Mouse (Mus musculus) cerebellum, adult 2 months (tissue): ENCODE data around the gene Farsa. TPM values are rescaled to one million over a fixed set of nuclear protein-coding genes. Genes with fewer than 3 reads are reported as not detected.

ENCODE experiments used
- DNase-seq, 2 experiments: peaks; one replicate each; pipeline ENCODE4 v3.0.0; 2021
- H3K27ac ChIP-seq: fragments of 200-500 bp; 2 replicates; pipeline ENCODE4 v1.5.1; 2012; ENCODE audit warnings: low read length, control low read depth, inconsistent platforms; ENCODE audit not compliant: insufficient read depth
- H3K27me3 ChIP-seq: fragments of 200-500 bp; 2 replicates; pipeline ENCODE4 v1.6.1; 2012; ENCODE audit warnings: inconsistent platforms, mild to moderate bottlenecking, low read length, moderate library complexity; ENCODE audit not compliant: control insufficient read depth, insufficient read depth
- H3K4me1 ChIP-seq: fragments of 200-500 bp; 2 replicates; pipeline ENCODE4 v1.6.1; 2011; ENCODE audit warnings: low read length; ENCODE audit not compliant: control insufficient read depth, insufficient read depth
- H3K4me3 ChIP-seq: fragments of 200-500 bp; replicated peaks from 2 replicates; pipeline ENCODE3; 2011; ENCODE audit warnings: mild to moderate bottlenecking, low read depth, low read length, control low read depth; ENCODE audit not compliant: insufficient read depth
- CTCF ChIP-seq: fragments of 200-500 bp; IDR thresholded peaks from 2 replicates; pipeline ENCODE4 v1.5.1; 2011; ENCODE audit warnings: low read depth, mild to moderate bottlenecking, control low read depth, low read length, moderate library complexity, borderline replicate concordance; ENCODE audit not compliant: insufficient read depth
- POLR2A ChIP-seq: fragments of 200-500 bp; IDR thresholded peaks from 2 replicates; pipeline ENCODE4 v1.6.1; 2011; ENCODE audit warnings: low read length, control low read depth, borderline replicate concordance; ENCODE audit not compliant: insufficient read depth
- WGBS: fragments of 180-500 bp; shearing (Covaris S2); methylation state at CpG from one replicate; pipeline ENCODE4 v1.1.7; 2018; 5-methylcytosine and 5-hydroxymethylcytosine counted together
- polyA plus RNA-seq: library from polyadenylated mRNA; depleted of rRNA; stranded (reverse); fragments of >200 nt; gene quantifications from 2 replicates; pipeline ENCODE4 v1.2.3, GENCODE M21; 2012

Farsa gene
- polyA plus RNA-seq, 1 experiment: 72.0 TPM

- TF ChIP-seq POLR2A (no peak), CTCF (no peak)
- H3K4me1 ChIP-seq: peaks cover 9% of the 10 kb centered on the region; the same call in 1 of the 2 replicates
- WGBS: under 1% methylated on average over 30 of the region's 30 CpGs
- peak in 1 of 2 experiments; percentile 57 for DNase-seq
- no peaks in the 10 kb centered on the region for H3K27me3 ChIP-seq
- peak overlapping the region; percentile 79 for H3K27ac ChIP-seq
- H3K4me3 ChIP-seq: peak overlapping the region; percentile 82
These were observed 10.6 kb upstream of the Farsa start for GRCm38 (mm10) chr8:84846094-84846721.

GRCm38 (mm10) chr8:84846722-84847572, 9.8 kb upstream of the Farsa start, which contains the start of gene Calr:
Gene Calr, minus strand, starts transcription at chr8:84846934.
- WGBS: under 1% methylated on average over 55 of the region's 55 CpGs
- TF ChIP-seq CTCF (no peak), POLR2A (peak; percentile 99)

GRCm38 (mm10) chr8:84847684-84848435, 8.9 kb upstream of the Farsa start:
- no peak for TF ChIP-seq POLR2A
- TF ChIP-seq CTCF: no peak
- H3K4me1 ChIP-seq: peaks cover 9% of the 10 kb centered on the region; the same call in 1 of the 2 replicates
- 43% methylated on average over 6 of the region's 6 CpGs for WGBS

More at GRCm38 (mm10) chr8:84846722-84847572, 9.8 kb upstream of the Farsa start, which contains the start of gene Calr:
- peak; percentile 99 to 100 for DNase-seq
- Histone ChIP-seq H3K27ac (peak within 1 kb of the TSS; percentile 79), H3K4me1 (peaks cover 9% of the 10 kb centered on the region; the same call in 1 of the 2 replicates), H3K4me3 (peak within 1 kb of the TSS; percentile 82), H3K27me3 (no peaks in the 10 kb centered on the region)

GRCm38 (mm10) chr8:84856434-84856833, 355 bp upstream of the Farsa start:
- Histone ChIP-seq H3K4me1 (peaks cover 9% of the 10 kb centered on the region; the same call in 1 of the 2 replicates), H3K4me3 (no peak overlapping the region), H3K27ac (no peak overlapping the region), H3K27me3 (no peaks in the 10 kb centered on the region)
- 85% methylated on average over 3 of the region's 3 CpGs for WGBS
- TF ChIP-seq POLR2A (no peak), CTCF (no peak)
- no peak for DNase-seq

More at GRCm38 (mm10) chr8:84847684-84848435, 8.9 kb upstream of the Farsa start:
- H3K4me3 ChIP-seq: no peak overlapping the region
- H3K27me3 ChIP-seq: no peaks in the 10 kb centered on the region
- DNase-seq: peak; percentile 36 to 39
- peak overlapping the region; percentile 62; the same call in 1 of the 2 replicates for H3K27ac ChIP-seq

- peaks cover 3% of the 10 kb centered on the region; the same call in 1 of the 2 replicates for H3K4me1 ChIP-seq
- 11% methylated on average over 43 of the region's 46 CpGs for WGBS
- H3K27ac ChIP-seq: no peak within 1 kb of the TSS
- H3K27me3 ChIP-seq: no peaks in the 10 kb centered on the region
- TF ChIP-seq POLR2A (no peak), CTCF (no peak)
- DNase-seq: peak; percentile 61 to 62
- peak within 1 kb of the TSS; percentile 56 for H3K4me3 ChIP-seq
These were observed 14.9 kb downstream of the Farsa start, which contains the start of gene Syce2 for GRCm38 (mm10) chr8:84871376-84872308. Gene Syce2, plus strand, starts transcription at chr8:84872111.

- WGBS: 7% methylated on average over 54 of the region's 54 CpGs
- H3K27me3 ChIP-seq: no peaks in the 10 kb centered on the region
- peak in 1 of 2 experiments; percentile 29 for DNase-seq
- TF ChIP-seq POLR2A (no peak), CTCF (no peak)
- peak overlapping the region; percentile 56 for H3K4me3 ChIP-seq
- peaks cover 6% of the 10 kb centered on the region for H3K4me1 ChIP-seq
- no peak overlapping the region for H3K27ac ChIP-seq
These were observed 15.6 kb downstream of the Farsa start for GRCm38 (mm10) chr8:84872309-84872965.
